Mouse (Mus musculus) stomach, postnatal 0 days (tissue): ENCODE measurements around the gene Fignl2. TPM values are rescaled to one million over a fixed set of nuclear protein-coding genes. Genes with fewer than 3 reads are reported as not detected.
"Not testable (repeated sequence)": the region's sequence is repeated elsewhere in the genome, so short reads cannot be mapped to it uniquely, and the experiment has no call there.

Experiments used
- ATAC-seq: fragments of 200-750 bp; cut with Nextera tagmentation; 2 replicates; pipeline ENCODE4 v1.8.0; 2017; ENCODE audit not compliant: low FRiP score, low TSS enrichment
- DNase-seq: peaks from one replicate; pipeline ENCODE4 v3.0.0-alpha.2; 2016; ENCODE audit warnings: low spot score
- H3K27ac ChIP-seq: fragments of 300-500 bp; sonication (generic); replicated peaks from 2 replicates; pipeline ENCODE4 v1.5.1; 2014; ENCODE audit warnings: mild to moderate bottlenecking, control low read depth
- H3K27me3 ChIP-seq: fragments of 300-500 bp; sonication (generic); 2 replicates; pipeline ENCODE4 v1.6.1; 2014; ENCODE audit warnings: low read length; ENCODE audit not compliant: control insufficient read depth, insufficient read depth
- H3K36me3 ChIP-seq: fragments of 300-500 bp; sonication (generic); 2 replicates; pipeline ENCODE4 v1.6.1; 2014; ENCODE audit warnings: low read length, mixed read lengths; ENCODE audit not compliant: control insufficient read depth, insufficient read depth
- H3K4me1 ChIP-seq: fragments of 300-500 bp; sonication (generic); replicated peaks from 2 replicates; pipeline ENCODE4 v1.6.1; 2014; ENCODE audit warnings: antibody characterized with exemption; ENCODE audit not compliant: control insufficient read depth, insufficient read depth
- H3K4me2 ChIP-seq: fragments of 300-500 bp; sonication (generic); replicated peaks from 2 replicates; pipeline ENCODE4 v1.6.1; 2014; ENCODE audit warnings: low read depth, mild to moderate bottlenecking, control low read depth, moderate library complexity
- H3K4me3 ChIP-seq: fragments of 300-500 bp; sonication (generic); 2 replicates; pipeline ENCODE4 v1.5.1; 2014; ENCODE audit warnings: low read depth, low read length, control low read depth
- H3K9ac ChIP-seq: fragments of 300-500 bp; sonication (generic); 2 replicates; pipeline ENCODE4 v1.6.1; 2014; ENCODE audit warnings: mild to moderate bottlenecking, low read length, control low read depth, mixed read lengths
- H3K9me3 ChIP-seq: fragments of 300-500 bp; sonication (generic); 2 replicates; pipeline ENCODE4 v1.6.1; 2016; ENCODE audit warnings: low read length; ENCODE audit not compliant: control insufficient read depth
- CTCF ChIP-seq: IDR thresholded peaks from 2 replicates; pipeline ENCODE4 v1.5.1; 2016; ENCODE audit warnings: antibody characterized with exemption, low read depth, mild to moderate bottlenecking, moderate library complexity
- EP300 ChIP-seq: optimal IDR thresholded peaks from 2 replicates; pipeline ENCODE3; 2016; ENCODE audit warnings: antibody characterized with exemption
- WGBS: fragments of 180-500 bp; shearing (Covaris S2); extraction: QIAGEN DNeasy Blood & Tissue Kit; methylation state at CpG from one replicate; pipeline ENCODE4 v1.1.7; 2014; 5-methylcytosine and 5-hydroxymethylcytosine counted together
- polyA plus RNA-seq: library from polyadenylated mRNA; unstranded; fragments of >200 nt; fragmentation: Nextera tagmentation; extraction: Ambion mirVana; gene quantifications from 2 replicates; pipeline ENCODE4 v1.2.1, GENCODE M21; 2015

Fignl2 gene
- polyA plus RNA-seq, 1 experiment from 2014 or later = 0.19 TPM

DNA sequence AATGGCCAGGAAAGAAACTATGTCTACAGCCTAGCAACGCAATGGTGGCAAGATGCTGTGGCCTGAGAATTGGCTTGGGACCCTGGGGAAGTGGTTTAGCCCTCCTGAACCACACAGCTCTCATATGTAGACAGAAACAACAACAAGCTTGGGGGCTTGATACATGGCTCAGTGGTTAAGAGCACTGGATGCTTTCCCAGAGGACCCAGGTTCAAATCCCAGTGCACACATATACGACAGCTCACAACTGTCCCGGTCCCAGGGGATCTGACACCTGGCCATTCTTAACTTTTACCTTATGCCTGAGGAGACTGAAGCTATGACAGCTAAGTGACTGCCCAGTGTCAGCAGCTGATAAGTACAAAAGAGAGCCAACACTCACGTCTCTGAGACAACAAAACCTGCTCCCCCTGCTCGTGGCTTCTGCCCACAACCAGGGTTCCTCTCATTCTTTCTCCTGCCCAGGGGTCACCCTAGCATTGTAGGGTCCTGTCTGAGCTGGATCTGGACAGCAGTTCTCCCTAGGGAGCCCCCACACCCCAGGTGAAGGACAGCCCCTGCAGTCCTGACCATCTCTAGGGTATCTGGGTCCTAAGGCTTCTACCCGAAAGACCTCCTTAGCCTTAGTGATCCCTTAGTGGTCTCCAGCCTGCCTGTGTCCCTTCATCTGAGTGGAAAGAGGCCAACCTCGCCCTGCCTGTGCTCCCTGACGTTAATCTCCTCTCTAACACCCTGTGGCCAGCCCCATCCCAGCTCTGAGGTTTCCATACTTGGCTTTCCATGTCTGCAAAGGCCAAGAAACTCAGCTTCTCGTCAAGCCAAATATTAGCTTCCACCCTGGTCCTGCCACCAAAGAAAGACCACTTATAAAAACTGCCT is 43.3 kb upstream of the Fignl2 start:
- TF ChIP-seq CTCF (no peak), EP300 (no peak)
- H3K36me3 ChIP-seq = no peaks in the 10 kb centered on the region
- H3K9me3 ChIP-seq = no peaks in the 10 kb centered on the region
- DNase-seq = no peak
- H3K4me2 ChIP-seq = no peak overlapping the region
- H3K4me1 ChIP-seq = peaks cover 3% of the 10 kb centered on the region; the same call in 1 of the 2 replicates
- ATAC-seq = no peak
- H3K9ac ChIP-seq = no peak overlapping the region
- 69% methylated on average over 9 of the region's 9 CpGs for WGBS
- no peaks in the 10 kb centered on the region for H3K27me3 ChIP-seq
- H3K27ac ChIP-seq = no peak overlapping the region
- no peak overlapping the region for H3K4me3 ChIP-seq

- H3K36me3 ChIP-seq = no peaks in the 10 kb centered on the region
- no peaks in the 10 kb centered on the region for H3K27me3 ChIP-seq
- 0 out of 2 replicates have a peak overlapping the region, but pooled peaks have one; percentile 30 for H3K27ac ChIP-seq
- no peak overlapping the region for H3K4me2 ChIP-seq
- no peak overlapping the region for H3K4me3 ChIP-seq
- no peak overlapping the region for H3K9ac ChIP-seq
- TF ChIP-seq CTCF = peak; percentile 76
- no peak for TF ChIP-seq EP300
- DNase-seq (no peak), ATAC-seq (peak; percentile 21; the same call in 1 of the 2 replicates)
- no peaks in the 10 kb centered on the region for H3K9me3 ChIP-seq
- H3K4me1 ChIP-seq = peaks cover 3% of the 10 kb centered on the region; the same call in 1 of the 2 replicates
- 56% methylated on average over 14 of the region's 14 CpGs for WGBS
Measured at GRCm38 (mm10) chr15:101118399-101119125, 40.2 kb upstream of the Fignl2 start.

DNA sequence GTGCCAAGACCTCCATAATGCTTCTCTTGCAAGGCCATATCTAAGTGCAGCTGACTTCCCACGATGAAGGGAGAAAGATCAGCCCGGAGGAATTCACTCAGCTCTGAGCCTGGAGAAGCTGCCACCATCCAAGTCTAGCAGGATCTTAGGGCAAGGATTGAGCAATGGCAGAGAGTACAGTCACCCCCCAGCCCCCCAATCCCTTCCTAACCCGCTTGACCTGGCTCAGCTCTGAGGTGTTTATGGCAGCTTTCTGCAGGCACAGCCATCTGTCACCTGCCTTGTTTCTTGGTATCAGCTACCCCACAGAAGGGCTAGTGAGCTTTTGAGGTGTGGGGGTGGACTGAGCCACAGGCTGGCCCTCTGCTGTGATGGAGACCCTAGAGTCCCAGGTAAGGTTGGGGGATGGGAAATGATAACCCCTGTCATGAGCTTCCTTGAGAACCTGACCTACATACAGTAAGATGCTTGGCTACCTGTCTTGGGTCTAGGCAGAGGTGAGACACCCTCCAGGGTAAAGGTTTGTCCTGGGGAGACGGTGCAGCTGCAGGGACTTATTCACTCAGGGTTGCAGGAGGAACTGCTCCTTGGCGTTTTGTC is 37.2 kb upstream of the Fignl2 start, which contains the start of gene Ankrd33:
Gene Ankrd33, plus strand, starts transcription at position 245 of the 600 bp plus-strand sequence.
- WGBS = 74% methylated on average over 5 of the region's 5 CpGs
- DNase-seq (no peak), ATAC-seq (no peak)
- H3K36me3 ChIP-seq = no peaks in the 10 kb centered on the region
- no peaks in the 10 kb centered on the region for H3K4me1 ChIP-seq
- H3K27ac ChIP-seq = no peak within 1 kb of the TSS
- H3K27me3 ChIP-seq = no peaks in the 10 kb centered on the region
- TF ChIP-seq CTCF (no peak), EP300 (no peak)
- H3K4me3 ChIP-seq = no peak within 1 kb of the TSS
- H3K9ac ChIP-seq = no peak within 1 kb of the TSS
- H3K9me3 ChIP-seq = no peaks in the 10 kb centered on the region
- H3K4me2 ChIP-seq = no peak within 1 kb of the TSS

GRCm38 (mm10) chr15:101113778-101114177 is 35.4 kb upstream of the Fignl2 start:
- H3K9ac ChIP-seq, H3K27me3 ChIP-seq, DNase-seq, H3K9me3 ChIP-seq, H3K4me1 ChIP-seq, H3K36me3 ChIP-seq, H3K4me3 ChIP-seq, ATAC-seq: not testable (repeated sequence)
- 91% methylated on average over 2 of the region's 2 CpGs for WGBS
- peak; percentile 19; the same call in 1 of the 2 replicates for TF ChIP-seq CTCF
- Histone ChIP-seq H3K4me2 (0 out of 2 replicates have a peak overlapping the region, but pooled peaks have one; percentile 11), H3K27ac (peak overlapping the region; percentile 82)

DNA sequence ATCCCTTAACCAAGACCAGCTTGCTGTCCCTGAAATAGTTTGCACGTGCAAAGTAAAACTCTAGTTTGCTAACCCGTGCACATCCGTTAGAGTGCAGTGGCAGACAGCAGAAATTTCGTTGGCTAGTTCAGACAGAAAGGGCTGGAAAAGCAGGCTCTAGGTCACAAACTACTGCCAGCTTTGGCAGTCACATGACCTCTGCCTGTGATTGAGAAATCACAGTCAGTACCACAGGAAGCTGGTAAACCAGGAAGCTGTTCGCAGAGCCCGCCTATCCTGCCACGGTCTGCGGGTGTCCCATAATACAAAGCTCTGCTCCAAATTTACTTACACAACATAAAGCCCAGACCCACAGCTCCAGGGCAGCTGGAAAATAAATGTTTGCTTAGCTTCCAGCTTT is 34.8 kb upstream of the Fignl2 start:
- no peaks in the 10 kb centered on the region for H3K4me1 ChIP-seq
- WGBS = 14% methylated on average over 8 of the region's 8 CpGs
- no peak overlapping the region for H3K4me3 ChIP-seq
- H3K9ac ChIP-seq = no peak overlapping the region
- 0 out of 2 replicates have a peak overlapping the region, but pooled peaks have one; percentile 11 for H3K4me2 ChIP-seq
- H3K27ac ChIP-seq = peak overlapping the region; percentile 82
- peak; percentile 92 for ATAC-seq
- DNase-seq = peak; percentile 81
- H3K27me3 ChIP-seq = no peaks in the 10 kb centered on the region
- no peak for TF ChIP-seq EP300
- TF ChIP-seq CTCF = peak; percentile 56
- H3K9me3 ChIP-seq = no peaks in the 10 kb centered on the region
- H3K36me3 ChIP-seq = no peaks in the 10 kb centered on the region
